Mouse (Mus musculus): ENCODE data around the gene Gpatch4.

- TF ChIP-seq MYOG (IDR thresholded peaks at IDR 0.05; ENCODE audit: control insufficient read depth in 1 of 3, insufficient read depth in 1 of 3, insufficient read length in 2 of 3, low read depth in 2 of 3), result no peak
- TF ChIP-seq POLR2A (IDR thresholded peaks at IDR 0.05; ENCODE audit: insufficient read length, low read depth), result no peak
- no peak for TF ChIP-seq CEBPB (IDR thresholded peaks at IDR 0.05; ENCODE audit: insufficient read depth, poor library complexity, severe bottlenecking)
- TF ChIP-seq E2F4 (IDR thresholded peaks at IDR 0.05; ENCODE audit: insufficient read depth), result no peak
- TF ChIP-seq POLR2AphosphoS2 (IDR thresholded peaks at IDR 0.05; ENCODE audit: insufficient read length, low read depth), result no peak
- TF ChIP-seq MAX (IDR thresholded peaks at IDR 0.05; ENCODE audit: low read depth), result no peak
- TF ChIP-seq REST (IDR thresholded peaks at IDR 0.05; ENCODE audit: insufficient read depth, insufficient read length), result no peak
- no peak for TF ChIP-seq TCF12 (IDR thresholded peaks at IDR 0.05; ENCODE audit: insufficient read depth, poor library complexity, severe bottlenecking)
- no peak for TF ChIP-seq USF1 (IDR thresholded peaks at IDR 0.05; ENCODE audit: low read depth)
- no peak for TF ChIP-seq MYOD1 (IDR thresholded peaks at IDR 0.05; ENCODE audit: control insufficient read depth in 1 of 3, insufficient read length in 2 of 3, low read depth in 2 of 3)
Measured at GRCm38 (mm10) chr3:87996401-87996800, 46.5 kb upstream of the Gpatch4 start.

All from myocyte (in vitro differentiated cells).